Mouse (Mus musculus) ES-E14 (cell line): ENCODE data around the gene Magi1.

ENCODE experiments used
- CHD2 ChIP-seq: IDR thresholded peaks from 2 replicates; pipeline ENCODE4 v1.6.1; 2014; ENCODE audit warnings: mild to moderate bottlenecking, low read depth, low read length, inconsistent platforms
- HCFC1 ChIP-seq: IDR thresholded peaks from 2 replicates; pipeline ENCODE4 v1.6.1; 2012; ENCODE audit warnings: low read length, inconsistent platforms, borderline replicate concordance; ENCODE audit not compliant: insufficient read depth
- MAFK ChIP-seq: IDR thresholded peaks from 2 replicates; pipeline ENCODE4 v1.6.1; 2014; ENCODE audit warnings: mild to moderate bottlenecking, low read depth, low read length, inconsistent platforms; ENCODE audit not compliant: insufficient read depth
- ZC3H11A ChIP-seq: IDR thresholded peaks from 2 replicates; pipeline ENCODE4 v1.6.1; 2012; ENCODE audit warnings: low read depth, mild to moderate bottlenecking, inconsistent platforms, low read length, borderline replicate concordance
- ZNF384 ChIP-seq: IDR thresholded peaks from 2 replicates; pipeline ENCODE4 v1.6.1; 2012; ENCODE audit warnings: low read depth, low read length, inconsistent platforms

GRCm38 (mm10) chr6:93699436-93699835, 584.3 kb downstream of the Magi1 start:
- no peak for TF ChIP-seq MAFK
- no peak for TF ChIP-seq HCFC1
- no peak for TF ChIP-seq ZNF384
- TF ChIP-seq CHD2, result no peak
- TF ChIP-seq ZC3H11A, result no peak
